Mouse (Mus musculus) Muller cell, postnatal 12 days (primary cell): ENCODE results near the gene Rnf44.

Source experiments
- DNase-seq: peaks from one replicate; pipeline ENCODE4 v3.0.0-alpha.2; 2015; ENCODE audit errors: inconsistent ontology term

Rnf44 gene

DNA sequence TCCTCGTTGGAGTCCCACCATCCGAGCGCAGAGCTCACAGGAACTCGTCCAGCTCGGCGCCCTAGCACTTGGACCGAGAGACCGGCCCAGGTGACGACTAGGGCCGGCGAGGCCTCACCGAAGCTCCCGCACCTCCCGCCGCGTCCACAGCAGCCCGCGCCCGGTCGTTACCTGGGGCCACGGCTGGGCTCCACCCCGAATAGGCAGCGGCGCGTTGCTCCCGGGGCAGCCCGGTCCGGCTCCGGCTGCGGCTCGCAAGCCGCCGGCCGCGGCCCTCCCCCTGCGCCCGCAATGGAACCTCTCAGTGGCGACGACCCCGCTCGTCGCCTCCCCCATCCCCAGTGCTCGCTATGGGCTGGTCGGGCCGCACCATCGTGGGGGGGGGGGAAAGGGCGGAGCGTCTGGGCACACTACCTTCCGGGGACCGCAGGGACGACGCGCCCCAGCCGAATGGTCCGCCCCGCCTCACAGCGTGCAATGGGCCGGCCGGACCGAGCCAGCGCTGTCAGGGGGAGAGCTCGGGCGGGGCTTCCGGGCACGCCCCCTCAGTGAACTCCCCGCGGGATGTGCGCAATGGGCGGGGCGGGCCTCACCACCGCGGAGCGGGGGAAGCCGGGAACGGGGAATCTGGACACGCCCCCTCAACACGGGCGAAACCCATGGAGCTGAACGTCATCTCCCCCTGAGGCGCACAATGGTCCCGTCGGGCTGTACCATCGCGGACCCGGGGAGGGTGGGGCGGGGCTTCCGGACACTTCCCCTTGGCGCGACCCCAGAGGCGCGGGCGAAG is at the start of gene Rnf44:
Gene Rnf44 (minus strand): TSS at position 350 of the 790 bp plus-strand sequence.
- peak; percentile 100 for DNase-seq

DNA sequence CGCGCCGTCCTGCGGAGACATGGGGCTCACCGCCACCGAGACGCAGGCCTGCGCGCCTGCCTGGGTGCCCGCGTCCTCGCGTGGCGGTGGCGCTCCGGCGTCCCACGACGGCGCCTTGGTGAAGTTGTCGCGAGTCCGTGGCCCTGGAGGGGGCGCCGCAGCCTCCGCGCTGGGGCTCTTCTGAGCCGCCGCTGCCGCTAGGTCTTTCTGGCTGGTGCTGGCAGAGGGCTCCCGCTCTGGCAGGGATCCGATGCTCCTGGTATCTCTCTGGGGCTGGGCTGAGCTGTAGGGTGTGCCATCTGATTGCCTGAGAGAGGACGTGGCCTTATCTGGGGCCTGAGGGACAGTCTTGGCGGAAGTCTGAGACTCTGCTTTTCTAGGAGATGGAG is 44.5 kb upstream of the Rnf44 start:
- no peak for DNase-seq

- DNase-seq: peak; percentile 40
Observed at GRCm38 (mm10) chr13:54737488-54738212, 43.9 kb upstream of the Rnf44 start.

- DNase-seq: no peak
Observed at GRCm38 (mm10) chr13:54736931-54737330, 43.2 kb upstream of the Rnf44 start.

DNA sequence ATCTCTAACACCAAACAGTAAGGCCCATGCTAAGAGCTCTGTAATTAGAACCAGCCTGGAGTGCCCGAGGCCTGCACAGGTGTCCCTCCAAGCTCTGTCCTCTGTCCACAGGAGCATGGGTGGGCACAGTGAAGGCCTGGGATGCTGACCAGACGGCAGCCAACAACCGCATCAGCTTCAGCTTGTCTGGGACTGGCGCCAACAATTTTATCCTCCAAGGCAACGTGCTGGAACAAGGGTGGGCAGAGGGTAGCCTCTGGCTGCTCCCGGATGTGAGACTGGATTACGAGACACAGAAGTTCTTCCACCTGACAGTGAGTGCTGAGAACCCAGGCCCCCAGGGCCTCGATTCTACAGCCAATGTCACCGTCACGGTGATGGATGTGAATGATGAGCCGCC is 32.4 kb upstream of the Rnf44 start:
- DNase-seq: no peak

- no peak for DNase-seq
Observed at GRCm38 (mm10) chr13:54723143-54723542, 29.4 kb upstream of the Rnf44 start.

GRCm38 (mm10) chr13:54716916-54717315 is 23.2 kb upstream of the Rnf44 start:
- peak; percentile 32 for DNase-seq

DNA sequence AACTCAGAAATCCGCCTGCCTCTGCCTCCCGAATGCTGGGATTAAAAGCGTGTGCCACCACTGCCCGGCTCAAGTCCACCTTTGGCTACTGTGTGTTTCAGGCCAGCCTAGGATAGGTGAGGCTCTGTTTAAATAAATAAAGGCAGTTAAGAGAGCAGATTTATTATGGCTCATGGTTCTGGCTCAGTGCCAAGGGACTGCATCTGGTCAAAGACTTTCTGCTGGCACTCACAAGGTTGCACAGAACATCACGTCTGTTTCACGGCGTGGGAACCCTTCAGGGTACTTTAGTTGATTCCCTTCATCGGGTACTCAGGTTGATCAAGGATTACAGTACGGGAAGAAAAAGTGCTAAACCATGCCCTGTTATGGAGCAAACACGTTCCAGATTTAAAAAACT is 21.3 kb upstream of the Rnf44 start:
- no peak for DNase-seq

GRCm38 (mm10) chr13:54714393-54714792 is 20.7 kb upstream of the Rnf44 start:
- no peak for DNase-seq

DNA sequence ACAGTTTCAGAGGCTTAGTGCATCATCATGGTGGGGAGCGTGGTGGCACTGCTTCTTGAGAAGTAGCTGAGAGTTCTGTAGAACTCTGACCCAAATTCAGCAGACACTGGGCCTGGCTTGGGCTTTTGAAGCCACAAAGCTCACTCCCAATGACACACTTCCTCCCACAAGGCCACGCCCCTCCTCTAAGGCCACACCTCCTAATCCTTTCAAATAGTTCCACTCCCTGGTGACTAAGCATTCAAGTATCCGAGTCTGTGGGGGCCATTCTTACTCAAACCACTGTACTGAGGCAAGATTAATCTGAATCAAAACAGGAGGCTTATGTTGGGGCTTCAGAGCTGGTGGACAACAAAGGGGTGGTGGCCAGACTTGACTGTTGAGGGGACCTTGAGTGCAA is 17.2 kb upstream of the Rnf44 start:
- no peak for DNase-seq

GRCm38 (mm10) chr13:54704890-54705289 is 11.2 kb upstream of the Rnf44 start:
- DNase-seq: no peak

GRCm38 (mm10) chr13:54702507-54702906 is 8.8 kb upstream of the Rnf44 start:
- DNase-seq: no peak

DNA sequence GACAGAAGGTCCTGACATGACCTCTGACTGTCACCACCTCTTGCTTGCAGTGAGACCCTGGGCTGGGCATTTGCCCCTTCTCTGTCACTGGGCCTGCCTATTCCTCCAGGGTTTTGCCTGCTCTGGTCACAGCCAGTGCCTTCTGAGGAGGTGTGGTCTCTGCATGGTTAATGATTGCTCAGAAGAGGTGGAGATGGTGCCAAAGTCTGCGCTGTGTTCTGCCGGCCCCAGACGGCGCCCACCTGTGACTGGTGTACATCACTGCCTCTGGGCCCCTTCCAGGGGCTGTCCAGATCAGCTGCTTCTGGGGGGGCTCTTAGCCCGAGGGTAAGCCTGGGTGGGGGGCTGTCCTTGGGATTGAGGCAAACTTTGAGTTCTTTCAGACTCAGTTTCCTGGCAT is 7.5 kb upstream of the Rnf44 start, which contains the start of gene Cdhr2:
Gene Cdhr2 (plus strand): TSS at position 219 of the 400 bp plus-strand sequence.
- no peak for DNase-seq

- no peak for DNase-seq
Observed at GRCm38 (mm10) chr13:54695479-54696230, 1.9 kb upstream of the Rnf44 start.

DNA sequence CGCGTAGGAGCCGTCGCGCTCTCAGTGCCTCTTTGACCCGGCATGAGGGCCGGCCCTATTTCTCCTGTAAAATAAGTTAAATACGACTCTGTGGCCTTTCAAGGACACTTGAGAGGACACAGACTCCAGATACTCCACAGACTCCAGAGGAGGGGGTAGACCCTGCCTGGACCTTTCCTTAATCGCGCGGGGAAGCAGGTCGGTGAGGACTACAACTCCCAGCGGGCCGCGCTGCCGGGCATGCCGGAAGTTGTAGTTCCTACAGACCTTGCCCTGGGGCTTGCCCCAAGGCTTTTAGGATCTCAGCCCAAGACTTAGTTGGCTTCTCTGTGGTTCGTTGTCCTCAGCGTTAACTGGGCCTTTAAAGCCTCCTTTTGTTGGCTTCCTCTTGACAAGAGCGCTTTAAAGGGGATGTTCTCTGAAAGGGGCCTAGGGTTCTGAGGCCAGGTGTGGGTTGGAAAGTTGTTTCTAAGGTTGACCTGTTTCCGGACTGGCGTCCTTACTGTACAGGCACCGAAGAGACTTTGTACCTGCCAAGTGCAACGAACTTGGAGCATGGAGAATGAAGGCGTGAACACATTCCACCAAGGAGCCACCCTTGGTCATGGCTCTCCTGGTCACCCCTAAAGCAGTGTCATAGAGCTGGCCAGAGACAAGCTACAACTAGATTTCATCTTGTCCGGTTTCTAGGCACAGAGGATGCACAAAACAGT is 797 bp upstream of the Rnf44 start:
- DNase-seq: no peak

GRCm38 (mm10) chr13:54692711-54693557 is 773 bp downstream of the Rnf44 start:
- no peak for DNase-seq

- DNase-seq: no peak
Observed at GRCm38 (mm10) chr13:54691737-54692136, 2.0 kb downstream of the Rnf44 start.

DNA sequence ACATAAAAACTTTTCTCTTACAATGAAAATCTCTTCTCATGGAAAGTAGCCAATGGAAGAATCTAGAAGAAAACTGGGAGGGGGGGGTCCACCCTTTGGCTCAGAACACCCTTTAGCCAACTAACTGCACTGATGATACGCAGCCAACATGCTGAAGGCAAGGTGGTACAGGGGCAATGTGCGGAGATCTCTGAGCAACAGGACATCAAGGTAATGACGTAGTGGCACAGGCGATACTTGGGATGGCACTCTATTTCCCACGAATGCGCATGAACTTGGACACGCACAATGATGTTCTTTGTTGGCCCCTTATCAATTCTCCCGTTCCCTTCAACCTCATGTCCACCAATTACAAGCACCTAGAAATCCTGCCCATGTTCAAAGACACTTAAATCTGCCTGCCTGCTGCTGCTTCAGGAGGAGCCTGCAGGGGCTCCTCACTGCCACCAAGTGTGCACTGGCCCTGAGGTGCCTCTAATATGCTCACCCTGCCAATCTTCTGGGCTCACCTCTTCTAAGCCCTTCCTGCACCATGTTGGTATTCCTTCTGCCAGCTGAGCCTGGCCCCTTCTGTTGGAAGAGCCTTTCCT is 3.5 kb downstream of the Rnf44 start:
- no peak for DNase-seq

DNA sequence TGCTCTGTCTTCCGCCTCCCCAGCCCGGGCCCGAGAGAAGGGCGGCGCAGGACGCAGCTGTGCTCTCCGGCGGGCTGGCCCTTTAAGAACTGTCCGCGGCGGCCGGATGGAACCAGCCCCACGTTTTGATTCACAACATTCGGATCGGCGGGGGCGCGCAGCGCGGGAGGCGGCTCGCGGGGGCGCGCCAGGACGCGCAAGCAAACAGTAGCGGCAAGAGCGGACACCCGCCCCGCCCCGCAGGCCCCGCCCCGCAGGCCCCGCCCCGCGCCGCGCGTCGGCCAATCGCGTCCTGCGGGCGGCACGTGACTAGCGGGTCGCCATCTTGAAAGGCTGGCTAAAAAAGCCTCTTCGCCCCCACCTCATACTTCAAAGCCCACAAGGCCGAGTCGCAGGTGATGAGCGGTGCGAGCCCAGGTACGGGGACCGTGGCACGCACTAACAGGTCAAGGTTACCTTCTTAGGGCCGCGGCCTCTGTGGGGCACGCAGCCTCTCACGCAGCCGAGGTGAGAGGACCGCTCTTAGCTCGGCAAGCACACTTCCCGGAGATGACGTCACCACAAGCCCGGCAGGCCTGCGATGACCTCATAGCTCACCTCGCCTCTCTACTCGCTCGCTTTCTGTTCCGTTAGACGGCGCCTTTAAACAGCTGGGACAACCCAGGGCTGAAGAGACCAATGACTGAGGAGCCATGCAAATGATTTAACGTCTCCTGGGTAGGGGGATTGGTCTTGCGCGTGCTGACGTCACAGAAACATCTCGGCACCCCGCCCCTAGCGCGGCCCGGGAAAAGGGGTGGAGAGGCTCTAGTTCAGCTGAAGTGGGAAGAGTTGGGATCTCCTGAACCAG is 5.9 kb downstream of the Rnf44 start:
- peak; percentile 99 for DNase-seq
